Mouse (Mus musculus): ENCODE measurements at regions not wholly inside any gene's neighbourhood (a gene's known extent, or its start where the extent isn't known, plus 50 kb on each side); places are given as distances from the start of the nearest gene placed in this dataset.
A peak's percentile ranks its signal among the peaks of the same experiment; 100 is the strongest.

DNA sequence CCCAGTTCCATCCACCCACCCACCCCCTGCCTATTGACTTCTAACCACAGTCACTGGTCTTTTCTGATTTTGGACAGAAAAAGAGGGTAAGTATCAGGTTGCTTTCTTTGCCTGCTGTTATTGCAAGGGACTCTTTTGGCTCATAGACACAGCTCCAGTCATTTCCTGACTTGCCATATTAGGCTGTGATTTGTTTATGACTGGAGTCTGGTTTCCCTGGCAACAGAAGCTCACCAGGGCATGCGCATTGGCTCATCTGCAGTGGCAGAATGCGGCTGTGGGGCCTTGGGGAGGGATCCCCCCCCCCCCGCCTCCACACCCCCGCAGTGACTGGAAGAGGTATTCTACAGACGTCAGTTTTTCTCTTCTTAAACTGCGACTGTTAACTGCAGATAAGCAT is 65.9 kb downstream of the Cdr1 start:
- peak; percentile 56 for DNase-seq

GRCm38 (mm10) chrX:61117368-61117767 is 68.0 kb downstream of the Cdr1 start:
- DNase-seq: no peak

GRCm38 (mm10) chrX:61116010-61116447 is 69.3 kb downstream of the Cdr1 start:
- DNase-seq: peak; percentile 54
